Mouse (Mus musculus) right cerebral cortex, postnatal 4 days (tissue): Measurements from ENCODE around the gene Gm43738.
"Not testable (repeated sequence)": the region's sequence is repeated elsewhere in the genome, so short reads cannot be mapped to it uniquely, and the experiment has no call there.

Experiments used
- DNase-seq: peaks from one replicate; pipeline ENCODE4 v3.0.0-alpha.2; 2022

The Gm43738 gene

DNA sequence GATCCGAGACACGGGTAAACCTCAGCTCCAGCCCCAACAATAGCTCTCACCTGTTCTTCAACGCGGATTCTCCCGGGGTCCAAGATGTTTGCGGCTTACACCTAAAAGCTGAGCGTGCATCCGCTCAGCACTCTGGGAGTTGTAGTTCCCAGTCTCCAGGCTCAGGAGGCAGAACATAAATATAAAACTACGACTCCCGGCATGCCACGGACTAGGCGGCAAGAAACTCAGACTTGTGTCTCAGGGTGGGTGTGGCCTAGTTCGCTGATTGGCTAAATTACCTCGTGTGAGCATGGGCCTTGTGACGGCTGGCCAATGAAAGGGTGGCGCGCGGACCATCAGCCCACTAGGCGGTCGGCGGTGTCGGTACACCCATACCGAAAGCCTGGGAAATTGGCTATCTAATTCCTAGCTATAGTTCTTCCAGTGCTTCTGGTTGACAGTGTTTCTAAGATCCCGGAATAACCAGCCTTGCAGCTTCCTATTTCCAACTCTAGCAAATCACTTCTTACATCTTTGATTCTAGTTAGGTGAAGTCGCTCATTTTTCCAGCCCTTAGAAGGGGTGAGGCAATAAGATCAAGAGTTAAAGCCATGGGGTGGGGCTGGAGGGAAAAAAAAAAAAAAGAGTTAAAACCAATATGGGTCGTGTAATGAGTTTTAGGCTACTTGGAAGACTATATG is 1.1 kb upstream of the Gm43738 start, which contains the start of gene Fdps:
Gene Fdps (minus strand): TSS at position 148 of the 683 bp plus-strand sequence.
- DNase-seq, result peak; percentile 87

DNA sequence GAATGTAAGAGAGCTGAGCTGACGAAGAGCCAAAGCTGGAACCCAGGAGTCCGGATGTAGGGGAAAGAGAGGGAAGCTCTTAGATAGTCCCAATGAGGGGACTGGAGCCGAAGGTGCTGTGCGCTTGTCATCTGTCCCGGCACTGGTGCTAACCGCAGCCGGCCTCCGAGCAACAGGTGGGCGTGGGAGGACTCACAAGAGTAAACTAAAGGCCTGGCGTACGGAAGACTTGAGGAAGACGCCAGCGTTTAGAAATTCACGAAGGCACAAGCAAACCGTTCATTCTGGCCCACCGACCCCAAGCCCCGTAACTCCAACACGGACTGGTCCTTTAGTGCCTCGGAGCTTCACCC is 536 bp upstream of the Gm43738 start:
- peak; percentile 49 for DNase-seq

DNA sequence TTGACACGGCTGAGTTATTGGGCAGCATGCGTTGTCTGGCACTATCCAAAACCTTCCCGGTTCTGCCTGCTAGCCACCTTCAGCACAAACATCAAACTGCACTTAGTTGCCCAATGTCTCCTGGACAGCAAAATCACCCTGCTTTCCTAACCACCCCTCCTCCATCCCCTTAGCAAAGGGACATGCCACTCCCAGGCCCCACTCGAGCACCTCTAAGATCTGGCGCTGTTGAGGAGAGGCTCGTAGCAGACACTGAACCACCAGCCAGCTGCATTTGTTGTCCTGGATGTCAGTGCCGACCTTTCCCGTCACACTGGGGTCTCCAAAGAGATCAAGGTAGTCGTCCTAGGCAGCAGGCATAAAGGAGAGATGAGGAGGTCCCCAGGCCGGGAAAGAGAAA is 6.9 kb downstream of the Gm43738 start:
- no peak for DNase-seq

DNA sequence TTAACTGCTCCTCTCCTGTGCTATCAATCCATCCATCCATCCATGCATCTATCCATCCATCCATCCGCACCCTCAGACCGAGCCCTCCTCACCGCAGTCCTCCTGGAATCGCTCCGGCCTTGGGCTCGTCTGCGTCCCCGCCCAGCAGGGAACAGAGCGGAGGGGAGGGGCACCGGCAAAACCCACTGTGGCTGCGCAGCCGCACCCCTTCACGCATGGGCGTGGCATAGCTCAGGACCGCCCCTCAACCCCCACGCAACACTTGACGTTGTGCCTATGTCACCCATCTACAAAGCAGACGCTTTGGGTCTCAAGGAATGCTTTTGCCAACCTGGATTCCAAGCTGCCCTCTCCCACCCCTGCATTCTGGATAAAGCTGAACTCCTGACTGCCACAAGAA is 7.7 kb downstream of the Gm43738 start, which contains the start of gene Rusc1:
Gene Rusc1 (minus strand): TSS at position 137 of the 400 bp plus-strand sequence.
- DNase-seq, result peak; percentile 89

DNA sequence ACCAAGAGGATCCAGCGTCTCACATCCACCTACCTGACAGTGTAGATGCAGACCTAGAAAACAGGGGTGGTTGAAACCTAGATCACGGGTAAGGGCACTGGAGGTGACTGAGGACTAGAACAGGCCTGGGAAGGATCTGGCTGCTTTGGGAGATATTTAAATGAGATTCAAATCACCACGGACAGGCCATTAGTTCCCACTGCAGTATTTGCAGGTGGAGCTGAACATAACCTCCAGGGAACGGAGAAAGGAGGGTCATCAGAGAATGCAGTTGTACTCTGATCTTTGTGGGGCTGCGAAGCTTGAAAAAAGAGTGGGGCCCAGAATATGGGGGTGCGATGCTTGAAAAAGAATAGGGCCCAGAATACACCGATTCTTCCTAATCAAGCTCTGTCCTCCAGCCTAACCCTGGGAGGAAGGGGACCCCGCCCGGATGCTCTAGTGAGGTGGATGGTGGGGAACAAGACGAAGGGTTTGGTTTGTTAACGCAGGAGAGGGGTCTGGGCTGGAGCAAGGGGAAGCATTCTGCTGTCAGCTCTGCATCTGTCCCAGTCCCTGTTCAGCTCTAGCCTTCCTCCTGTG is 8.3 kb downstream of the Gm43738 start:
- peak; percentile 35 for DNase-seq

DNA sequence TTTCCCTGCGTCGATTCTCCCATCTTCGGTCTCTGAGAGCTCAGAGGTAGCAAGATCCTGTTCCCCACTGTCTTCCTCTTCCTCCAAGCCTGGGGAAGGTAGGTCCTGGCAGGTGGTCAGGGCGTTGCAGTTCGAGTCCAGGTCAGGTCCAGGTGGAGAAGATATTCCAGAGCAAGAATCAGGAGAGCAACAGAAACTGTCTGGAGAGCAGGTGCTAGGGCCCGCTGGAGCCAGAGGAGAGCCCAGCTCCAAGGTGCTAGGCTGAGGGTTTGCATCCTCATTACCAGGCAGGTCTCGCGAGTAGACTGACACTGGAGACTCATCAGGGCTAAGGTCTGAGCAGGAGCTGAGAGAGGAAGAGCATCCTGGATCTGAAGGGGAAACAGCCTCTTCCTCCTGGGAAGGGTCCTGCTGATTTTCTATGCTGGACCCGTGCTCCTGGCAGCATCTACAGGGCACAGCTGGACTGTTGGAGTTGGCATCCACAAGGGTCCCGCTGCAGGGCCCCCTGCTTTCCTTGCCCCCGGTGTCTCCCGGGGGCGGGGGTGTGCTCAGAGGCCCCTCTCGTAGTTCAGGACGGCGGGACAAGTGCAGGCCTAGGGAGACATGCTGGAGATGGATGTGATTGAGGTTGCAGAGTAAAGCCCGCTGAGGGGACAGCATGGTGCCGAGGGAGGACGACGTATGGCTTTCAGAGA is 8.9 kb downstream of the Gm43738 start:
- no peak for DNase-seq

DNA sequence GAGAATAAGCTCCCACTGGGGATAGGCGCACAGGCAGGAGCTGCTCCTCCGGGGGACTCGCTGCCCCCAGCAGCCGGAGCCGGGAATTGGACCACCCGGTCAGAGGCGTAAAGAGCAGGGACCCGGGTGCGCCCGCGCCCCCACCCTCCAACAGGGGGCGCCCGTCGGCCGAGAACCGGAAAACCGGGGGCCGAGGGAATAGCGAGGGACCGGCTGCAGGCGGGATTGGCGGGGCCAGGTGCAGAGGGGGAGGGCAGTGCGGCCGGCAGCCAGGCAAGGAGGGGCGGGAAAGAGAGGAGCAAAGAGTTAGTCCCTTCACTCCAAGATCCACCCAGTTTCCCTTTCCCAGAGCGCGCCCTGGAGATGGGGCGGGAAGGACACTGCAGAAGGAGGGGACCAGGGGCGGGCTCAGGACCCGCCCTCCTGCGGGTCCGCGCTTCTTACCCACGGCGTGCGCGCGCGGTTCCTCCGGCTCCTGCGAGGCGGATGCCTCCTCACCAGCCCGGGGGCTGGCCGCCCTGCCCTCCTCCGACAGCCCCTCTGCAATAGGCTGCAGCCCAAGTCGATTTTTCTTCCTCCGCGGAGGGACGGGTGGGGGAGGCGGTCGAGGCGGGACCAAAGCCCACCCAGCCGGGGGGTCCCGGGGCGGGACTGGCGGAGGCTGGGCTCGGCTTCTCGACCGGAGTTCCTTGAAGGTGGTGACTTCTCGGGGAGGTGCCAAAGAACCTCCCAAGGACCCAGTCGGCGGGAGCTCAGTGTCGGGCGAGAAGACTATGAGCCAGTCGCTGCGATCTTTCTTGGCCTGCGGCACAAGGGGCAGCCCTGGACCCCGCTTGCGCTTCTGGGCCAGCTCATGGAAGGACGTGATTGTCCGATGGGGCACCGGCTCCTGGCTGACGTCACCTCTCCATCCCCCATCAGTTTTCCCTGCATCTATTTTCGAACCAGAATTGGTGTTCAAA is 9.9 kb downstream of the Gm43738 start:
- DNase-seq, result peak; percentile 81

DNA sequence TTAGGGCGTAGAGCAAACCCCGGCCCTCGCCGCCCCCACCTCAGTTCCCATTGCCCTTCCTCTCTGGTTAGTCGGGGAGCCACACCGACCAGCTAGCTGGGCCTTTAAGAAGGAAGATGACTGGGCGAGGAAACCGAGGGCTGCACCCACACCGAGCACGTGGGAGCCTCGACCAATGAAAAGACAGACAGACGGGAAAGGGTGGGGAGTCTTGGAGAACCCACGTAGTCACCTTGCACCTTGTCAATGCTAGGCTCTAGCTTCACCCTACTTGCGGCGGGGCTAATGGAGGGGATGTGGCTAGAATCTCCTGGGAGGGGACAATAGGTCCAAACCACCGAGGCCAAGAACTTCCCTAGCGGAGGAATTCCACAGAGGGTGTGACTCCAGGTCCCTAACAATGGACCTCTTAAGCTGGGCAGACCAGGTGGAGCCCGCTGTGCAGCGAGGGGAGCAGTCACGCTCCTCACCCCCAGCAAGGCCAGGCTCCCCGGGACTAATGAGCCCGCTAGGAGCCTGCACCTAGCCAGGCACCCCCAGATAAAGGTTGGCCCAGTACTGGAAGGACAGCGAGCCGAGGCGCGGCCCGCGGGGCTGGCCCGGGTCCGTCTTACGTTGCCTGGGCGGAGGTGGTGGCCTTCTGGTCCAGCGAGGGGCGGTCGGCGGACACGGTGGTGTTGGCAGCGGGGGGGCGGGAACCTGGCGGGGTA is 10.9 kb downstream of the Gm43738 start:
- DNase-seq, result peak; percentile 69

DNA sequence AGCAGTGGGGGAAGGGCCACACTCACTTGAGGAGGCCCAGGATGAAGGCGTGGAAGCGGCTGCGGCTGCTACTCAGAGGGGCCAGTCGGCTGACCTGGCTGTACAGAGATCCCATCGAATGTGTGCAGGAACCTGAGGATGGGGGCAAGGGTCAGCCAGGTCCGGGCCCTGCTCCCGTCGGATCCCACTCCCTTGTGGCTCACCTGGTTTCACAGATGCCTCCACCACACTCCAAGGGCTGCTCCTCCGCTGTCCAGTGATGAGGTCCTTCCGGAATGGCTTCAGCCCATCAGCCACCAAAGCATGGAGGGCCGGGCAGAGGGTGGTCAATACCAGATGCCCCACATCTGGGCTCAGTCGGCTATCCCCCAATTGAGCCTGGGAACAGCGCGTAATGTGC is 11.9 kb downstream of the Gm43738 start:
- DNase-seq, result no peak

DNA sequence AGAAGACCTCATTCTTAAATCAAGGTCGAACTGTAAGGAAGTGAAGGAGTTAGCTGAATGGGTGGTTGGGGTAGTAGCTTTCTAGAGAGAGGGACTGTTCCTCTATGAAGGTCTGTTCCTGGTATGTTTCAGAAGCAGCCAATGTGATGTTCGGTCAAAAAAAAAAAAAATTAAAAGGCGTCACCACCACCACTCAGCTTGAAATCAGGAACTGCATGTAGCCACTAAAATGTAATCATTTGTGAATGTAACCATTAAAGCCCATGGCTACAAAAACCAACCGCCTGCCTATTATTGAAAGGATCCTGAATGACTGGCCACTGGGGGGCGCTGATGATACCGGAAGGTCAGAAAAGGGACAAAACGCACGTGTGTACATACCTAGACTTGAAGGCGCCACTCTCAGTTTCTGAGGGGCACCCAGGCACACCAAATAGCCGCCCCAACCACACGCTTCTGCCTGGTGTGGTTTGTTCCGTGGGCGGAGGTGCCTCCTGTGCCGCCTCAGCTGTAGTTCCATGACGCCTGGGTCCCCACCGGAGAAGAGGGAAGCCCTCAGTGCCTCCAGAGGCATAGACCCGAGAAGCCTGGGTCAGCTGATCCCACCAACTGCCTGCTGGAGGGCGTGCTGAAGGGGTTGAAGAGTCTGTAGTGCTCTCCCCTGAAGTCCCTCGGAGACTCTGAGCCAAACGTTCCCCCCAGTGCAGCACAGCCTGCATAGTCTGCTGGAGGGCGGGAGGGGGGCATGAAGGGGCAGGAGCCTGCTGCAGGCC is 13.4 kb downstream of the Gm43738 start:
- peak; percentile 93 for DNase-seq

DNA sequence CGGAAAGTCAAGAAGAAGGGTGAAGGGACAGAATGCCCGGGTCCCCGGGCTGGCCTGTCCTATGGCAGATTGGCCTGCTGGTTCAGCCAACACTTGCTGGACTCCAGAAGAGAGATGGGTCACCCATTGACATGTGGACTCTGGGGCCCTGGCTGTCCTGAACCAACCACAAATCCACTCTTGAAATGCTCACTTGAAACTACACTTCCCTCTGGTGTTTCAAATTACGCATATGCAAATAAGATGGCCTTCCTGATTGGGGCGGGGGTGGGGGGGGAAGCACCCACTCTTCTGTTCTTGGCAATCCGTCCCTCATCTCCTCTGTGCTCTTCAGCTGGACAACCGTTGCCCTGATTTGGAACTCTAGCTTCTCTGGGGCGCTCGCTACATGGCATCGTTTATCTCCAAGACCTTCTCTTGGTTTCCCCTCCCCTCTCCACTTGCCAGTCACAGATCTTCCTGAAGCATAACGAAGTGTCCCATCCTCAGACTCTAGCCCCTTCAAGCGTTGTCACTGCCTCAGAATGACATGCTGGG is 16.2 kb downstream of the Gm43738 start:
- DNase-seq, result no peak

DNA sequence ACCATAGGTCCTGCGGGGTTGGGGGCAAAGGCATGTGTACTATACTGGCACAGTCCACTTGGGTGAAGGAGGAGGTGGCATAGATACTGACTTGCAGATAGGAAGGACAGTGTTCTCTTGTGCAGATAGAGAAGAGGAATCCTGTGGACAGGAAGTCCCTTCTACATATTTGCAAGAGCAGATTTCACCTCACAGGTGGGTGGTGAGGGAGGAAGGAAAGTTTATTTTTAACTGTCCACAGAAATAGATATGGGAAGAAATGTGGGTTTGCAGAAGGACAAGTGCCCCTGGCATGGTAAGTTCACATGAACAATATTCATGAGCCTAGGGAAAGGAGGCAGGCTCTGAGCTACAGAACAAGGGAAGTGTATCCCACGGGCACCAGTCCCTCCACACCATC is 16.8 kb downstream of the Gm43738 start:
- no peak for DNase-seq

DNA sequence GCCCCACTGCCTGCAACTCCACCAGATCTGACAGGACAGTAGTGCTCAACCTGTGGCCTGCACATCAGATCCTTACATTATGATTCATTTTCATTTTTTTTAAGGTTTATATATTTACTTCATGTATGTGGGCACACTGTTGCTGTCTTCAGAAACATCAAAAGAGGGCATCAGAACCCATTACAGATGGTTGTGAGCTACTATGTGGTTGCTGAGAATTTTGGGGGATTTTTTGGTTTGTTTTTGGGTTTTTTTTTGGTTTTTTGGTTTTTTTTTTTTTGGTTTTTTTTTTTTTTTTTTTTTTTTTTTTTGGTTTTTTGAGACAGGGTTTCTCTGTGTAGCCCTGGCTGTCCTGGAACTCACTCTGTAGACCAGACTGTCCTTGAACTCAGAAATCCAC is 18.6 kb downstream of the Gm43738 start:
- not testable (repeated sequence) for DNase-seq

DNA sequence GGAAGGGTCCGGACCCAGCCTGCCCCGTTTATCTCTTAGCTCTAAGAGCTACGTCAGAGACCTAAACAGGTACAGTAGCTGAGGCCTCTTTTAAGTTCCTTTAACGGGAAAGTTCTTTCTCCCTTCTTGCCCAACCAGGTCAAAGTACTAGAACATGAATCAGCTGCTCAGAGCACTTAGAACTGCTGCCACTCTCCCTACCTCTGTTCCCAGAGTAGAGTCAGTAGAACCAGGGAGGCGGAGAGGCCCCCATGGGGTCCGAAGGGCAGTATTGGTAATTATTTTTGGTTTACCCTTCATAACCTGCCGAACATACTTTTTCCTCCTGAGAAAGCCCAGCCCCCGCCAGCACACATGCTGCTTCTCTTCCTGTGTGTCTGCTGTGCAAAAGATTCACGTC is 23.5 kb downstream of the Gm43738 start:
- DNase-seq, result no peak

DNA sequence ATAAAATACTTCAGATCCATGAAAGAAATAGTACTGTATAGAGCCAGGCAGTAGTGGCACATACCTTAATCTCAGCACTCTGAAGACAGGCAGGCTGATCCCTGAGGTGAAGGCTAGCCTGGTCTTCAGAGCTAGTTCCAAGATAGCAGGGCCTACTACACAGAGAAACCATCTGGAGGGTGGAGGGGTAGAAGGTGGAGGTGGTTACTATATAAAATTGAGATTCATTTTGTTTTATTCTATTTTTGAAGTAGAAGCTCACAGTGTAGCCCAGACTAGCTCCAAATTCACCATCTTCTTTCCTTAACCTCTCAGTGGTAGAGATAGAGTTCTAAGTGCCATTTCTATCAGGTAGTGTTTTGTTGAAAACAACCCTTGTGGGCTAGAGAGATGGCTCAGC is 33.6 kb downstream of the Gm43738 start:
- no peak for DNase-seq

DNA sequence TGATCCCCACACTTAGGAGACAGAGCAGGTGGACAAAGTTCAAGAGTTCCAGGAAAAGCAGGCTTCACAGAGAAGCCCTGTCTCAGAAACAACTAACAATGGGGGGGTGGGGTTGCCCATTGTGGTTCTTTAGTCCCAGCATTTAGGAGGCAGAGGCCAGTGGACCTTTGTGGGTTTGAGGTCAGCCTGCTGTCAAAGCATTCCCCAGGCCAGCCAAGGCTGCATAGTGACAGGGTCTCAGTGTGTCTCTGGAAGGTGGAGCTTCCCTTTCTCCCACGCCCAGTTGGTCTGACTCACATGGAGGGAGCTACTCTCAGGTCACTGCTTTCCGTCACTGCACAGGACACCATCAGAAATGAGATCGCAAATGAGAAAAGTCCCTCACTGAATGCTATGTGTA is 39.2 kb downstream of the Gm43738 start:
- no peak for DNase-seq

DNA sequence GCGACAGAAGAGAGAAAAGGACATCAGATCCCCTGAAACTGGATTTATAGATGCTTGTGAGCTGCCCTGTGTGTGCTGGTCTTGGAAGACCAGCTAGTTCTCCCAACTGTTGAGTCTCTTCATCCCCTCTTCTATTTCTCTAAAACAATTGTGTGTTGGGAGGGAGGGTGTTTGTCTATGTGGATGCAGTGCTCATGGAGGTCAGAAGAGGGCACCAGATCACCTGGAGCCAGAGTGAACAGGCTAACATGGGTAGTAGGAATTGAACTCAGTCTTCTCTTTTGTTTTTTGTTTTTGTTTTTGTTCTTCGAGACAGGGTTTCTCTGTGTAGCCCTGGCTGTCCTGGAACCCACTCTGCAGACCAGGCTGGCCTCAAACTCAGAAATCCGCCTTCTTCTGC is 42.1 kb downstream of the Gm43738 start:
- DNase-seq, result no peak

DNA sequence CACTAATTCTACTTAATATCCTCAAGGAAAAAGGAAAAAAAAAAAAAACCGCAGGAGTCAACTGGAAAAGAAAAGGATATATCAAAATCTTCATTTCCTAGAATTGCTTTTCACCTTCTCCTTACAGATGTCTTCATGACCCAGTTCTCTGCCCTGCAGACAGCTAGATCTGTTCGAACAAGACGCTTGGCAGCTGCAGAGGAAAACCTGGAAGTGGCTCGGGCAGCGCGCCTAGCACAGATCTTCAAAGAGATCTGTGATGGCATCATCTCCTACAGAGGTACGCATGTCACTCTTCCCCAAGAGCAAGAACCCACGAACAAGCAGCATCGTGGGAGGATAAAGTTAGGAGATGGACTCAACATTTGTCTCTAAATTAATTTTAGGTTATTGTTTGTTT is 42.5 kb downstream of the Gm43738 start:
- no peak for DNase-seq

DNA sequence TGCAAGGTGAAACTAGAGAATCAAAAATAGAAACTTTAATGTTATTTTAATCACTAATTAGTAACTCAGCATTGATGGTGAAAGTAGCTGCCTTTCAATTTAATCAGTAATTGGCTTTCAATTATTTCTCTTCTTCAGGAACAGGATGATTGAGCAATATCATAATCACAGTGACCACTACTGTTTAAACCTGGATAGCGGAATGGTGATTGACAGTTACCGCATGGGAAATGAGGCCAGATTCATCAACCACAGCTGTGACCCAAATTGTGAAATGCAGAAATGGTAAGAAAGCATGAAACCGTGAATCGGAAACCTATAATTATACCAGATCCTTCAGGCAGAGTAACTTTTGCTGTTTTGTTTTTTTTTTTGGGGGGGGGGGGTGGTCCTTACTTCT is 57.5 kb downstream of the Gm43738 start:
- no peak for DNase-seq
